Mouse (Mus musculus) T-helper 2 cell (primary cell): ENCODE measurements at regions not wholly inside any gene's neighbourhood (a gene's known extent, or its start where the extent isn't known, plus 50 kb on each side); places are given as distances from the start of the nearest gene placed in this dataset.

Source experiments
- in situ Hi-C: fragments of 300-600 bp; cut with MboI, MseI; formaldehyde crosslinking; loops from one replicate; pipeline ENCODE4 v1.15.1; 2025; ENCODE audit warnings: high pct_unique_total_duplicates

DNA sequence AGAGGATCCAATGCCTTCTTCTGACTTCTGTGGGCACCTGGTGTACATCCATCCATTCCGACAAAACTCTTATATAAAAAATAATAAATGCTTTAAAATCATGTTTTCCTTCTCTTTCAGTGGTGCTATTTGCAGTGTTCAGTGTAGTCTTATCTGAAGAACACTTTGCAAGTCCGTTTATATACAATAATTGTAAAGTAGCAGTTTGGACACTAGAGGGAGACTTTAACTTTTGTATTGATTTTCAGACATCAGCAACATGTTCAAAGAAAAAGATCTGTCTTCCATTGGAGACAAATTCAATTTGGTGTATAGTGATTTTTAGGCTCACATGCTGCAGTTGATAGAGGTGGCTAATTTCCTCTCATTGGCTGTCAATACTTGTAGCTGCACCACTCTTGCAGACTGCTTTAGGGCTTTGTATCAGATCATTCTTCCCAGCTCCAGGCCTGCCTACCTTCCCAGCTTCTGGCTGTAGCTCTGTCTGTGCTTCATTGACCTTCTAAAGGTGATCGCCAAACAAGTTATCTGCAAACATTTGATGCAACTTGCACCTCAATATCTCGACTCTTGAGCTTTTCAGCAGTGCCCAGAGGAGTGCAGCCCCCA, 74.8 kb upstream of the Sult1c1 start:
- in situ Hi-C loops = loop anchor here (10.0 kb wide), 1 partner anchor 1680 kb away; the partner anchor contains the start of gene Adgre4

DNA sequence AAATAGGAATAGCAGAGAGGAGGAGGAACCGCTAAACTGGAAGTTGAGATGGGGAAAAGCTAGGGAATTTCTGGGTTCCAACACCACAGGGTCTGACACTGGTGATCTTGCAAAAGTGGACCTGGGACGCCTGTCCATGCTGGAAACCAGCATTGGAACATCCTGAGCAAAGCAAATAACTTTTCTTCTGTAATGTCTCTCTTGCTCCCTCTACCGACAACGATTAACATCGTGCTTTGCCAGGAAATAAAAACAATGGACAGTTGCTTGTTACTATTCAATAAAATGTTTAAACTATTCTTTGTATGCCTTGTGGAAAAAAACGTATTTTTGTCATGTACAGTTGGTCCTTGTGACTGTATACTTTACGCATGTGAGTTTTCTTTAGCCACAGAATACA, 70.8 kb upstream of the Sult1c1 start:
- in situ Hi-C loops = loop anchor here (10.0 kb wide), 1 partner anchor 1684 kb away; the partner anchor contains the start of gene Adgre4
